Comparison of ENCODE assay signal across 21 mouse cellular contexts in genomic region chr14:34298871-34299700, GRCm38 (mm10). TPM values are rescaled to one million over a fixed set of nuclear protein-coding genes. Genes with fewer than 3 reads are reported as not detected.
DNase-seq lines count a peak whose midpoint lies in the region; ATAC-seq and TF ChIP-seq lines count a peak whose summit lies in the region.
"Had no signal": no experiment of that assay in that cellular context is flagged by ENCODE, and none has a peak within 500 bp of the region (broad histone marks: within the 10 kb centered on the region; RNA-seq: fewer than 3 reads in every experiment).

No protein-coding gene starts in this region.

- H3K4me2 ChIP-seq in lung, embryonic 14.5 days, result no peak overlapping the region
- H3K4me2 ChIP-seq in intestine, postnatal 0 days (replicated peaks; ENCODE audit: low read depth), result 0 out of 2 replicates have a peak overlapping the region, but pooled peaks have one; percentile 6
- peak overlapping the region; percentile 77 for H3K4me2 ChIP-seq in myocyte (ENCODE audit: low read depth)
- H3K4me2 ChIP-seq in midbrain, postnatal 0 days (ENCODE audit: low read depth, low read length, poor library complexity, severe bottlenecking), result no peak overlapping the region
- H3K4me2 ChIP-seq: heart, embryonic 11.5 days had no signal

- no peak overlapping the region for H3K9ac ChIP-seq in lung, embryonic 14.5 days
- no peak overlapping the region for H3K9ac ChIP-seq in intestine, postnatal 0 days (ENCODE audit: low read depth, low read length)
- H3K9ac ChIP-seq in midbrain, postnatal 0 days (replicated peaks; ENCODE audit: low read length, poor library complexity, severe bottlenecking), result no peak overlapping the region

- H3K9me3 ChIP-seq in lung, embryonic 14.5 days (ENCODE audit: low read depth, low read length), result no peaks in the 10 kb centered on the region
- no peaks in the 10 kb centered on the region for H3K9me3 ChIP-seq in intestine, postnatal 0 days (ENCODE audit: control insufficient read depth)
- no peaks in the 10 kb centered on the region for H3K9me3 ChIP-seq in midbrain, postnatal 0 days (ENCODE audit: low read length)
- H3K9me3 ChIP-seq: midbrain, embryonic 10.5 days had no signal

- H3K36me3 ChIP-seq in lung, embryonic 14.5 days (ENCODE audit: insufficient read depth), result no peaks in the 10 kb centered on the region
- H3K36me3 ChIP-seq in intestine, postnatal 0 days (ENCODE audit: control insufficient read depth, insufficient read depth), result no peaks in the 10 kb centered on the region
- no peaks in the 10 kb centered on the region for H3K36me3 ChIP-seq in myocyte (ENCODE audit: control insufficient read depth, insufficient read depth)
- no peaks in the 10 kb centered on the region for H3K36me3 ChIP-seq in midbrain, postnatal 0 days (ENCODE audit: insufficient read depth, low read length)
- H3K36me3 ChIP-seq: midbrain, embryonic 10.5 days had no signal

- H3K4me1 ChIP-seq in lung, embryonic 14.5 days (ENCODE audit: insufficient read depth), result no peaks in the 10 kb centered on the region
- 0 out of 2 replicates have a peak, but pooled peaks cover 5% of the 10 kb centered on the region for H3K4me1 ChIP-seq in intestine, postnatal 0 days (replicated peaks; ENCODE audit: control insufficient read depth, insufficient read depth, low read length)
- no peaks in the 10 kb centered on the region for H3K4me1 ChIP-seq in midbrain, postnatal 0 days (ENCODE audit: insufficient read depth, low read length)

- no peaks in the 10 kb centered on the region for H3K79me2 ChIP-seq in myocyte (ENCODE audit: control insufficient read depth, insufficient read depth)

- no peak overlapping the region for H3ac ChIP-seq in myocyte (ENCODE audit: control insufficient read depth, insufficient read length)

- 43% methylated on average over 11 of the region's 11 CpGs for WGBS in lung, embryonic 14.5 days
- WGBS in intestine, postnatal 0 days, result 33% methylated on average over 11 of the region's 11 CpGs
- 78% methylated on average over 11 of the region's 11 CpGs for WGBS in midbrain, postnatal 0 days

- DNase-seq in frontal cortex, postnatal 25 days (ENCODE audit: low spot score in 2 of 2), result no peak
- DNase-seq in lung, embryonic 14.5 days, result peak; percentile 29
- no peak for DNase-seq in lung, postnatal 4 days
- no peak for DNase-seq in midbrain, postnatal 0 days (ENCODE audit: low spot score)
- DNase-seq in urinary bladder, adult 18-20 months (ENCODE audit: low spot score in 2 of 2), result no peak
- DNase-seq: cerebellum, adult 8-10 months; gastrocnemius, postnatal 25 days; lung, postnatal 10 days; thymus, postnatal 25 days had no signal

- no peak overlapping the region for H3K27ac ChIP-seq in lung, embryonic 14.5 days (ENCODE audit: low read depth)
- no peak overlapping the region for H3K27ac ChIP-seq in intestine, postnatal 0 days (ENCODE audit: low read depth, low read length)
- no peak overlapping the region for H3K27ac ChIP-seq in midbrain, postnatal 0 days (ENCODE audit: low read depth, low read length)
- H3K27ac ChIP-seq: layer of hippocampus, adult 2 months; midbrain, embryonic 10.5 days had no signal

- no peak overlapping the region for H3K4me3 ChIP-seq in lung, embryonic 14.5 days (ENCODE audit: low read depth, low read length)
- H3K4me3 ChIP-seq in intestine, postnatal 0 days (ENCODE audit: low read depth, low read length), result no peak overlapping the region
- no peak overlapping the region for H3K4me3 ChIP-seq in myocyte
- H3K4me3 ChIP-seq in midbrain, postnatal 0 days (ENCODE audit: low read depth, low read length), result no peak overlapping the region
- H3K4me3 ChIP-seq: layer of hippocampus, adult 2 months; midbrain, embryonic 10.5 days had no signal

- peak; percentile 41; the same call in 1 of the 2 replicates for ATAC-seq in frontal cortex, adult (ENCODE audit: low TSS enrichment)
- no peak for ATAC-seq in lung, embryonic 14.5 days (ENCODE audit: insufficient read depth)
- no peak for ATAC-seq in intestine, postnatal 0 days
- no peak for ATAC-seq in midbrain, postnatal 0 days (ENCODE audit: low FRiP score)
- ATAC-seq: forebrain, embryonic 16.5 days; inflammation-experienced regulatory T-cells, adult 6 months had no signal

- TF ChIP-seq POLR2A in myocyte (IDR thresholded peaks at IDR 0.05; ENCODE audit: insufficient read length, low read depth), result no peak

- TF ChIP-seq CTCF in lung, embryonic 14.5 days (IDR thresholded peaks at IDR 0.05; ENCODE audit: low read depth), result no peak
- no peak for TF ChIP-seq CTCF in intestine, postnatal 0 days (IDR thresholded peaks at IDR 0.05; ENCODE audit: low read depth)
- no peak for TF ChIP-seq CTCF in midbrain, postnatal 0 days (IDR thresholded peaks at IDR 0.05)

- H3K27me3 ChIP-seq in lung, embryonic 14.5 days (ENCODE audit: insufficient read depth, low read length), result no peaks in the 10 kb centered on the region
- H3K27me3 ChIP-seq in intestine, postnatal 0 days (replicated peaks; ENCODE audit: control insufficient read depth, insufficient read depth, low read length), result no peaks in the 10 kb centered on the region
- H3K27me3 ChIP-seq in myocyte (ENCODE audit: control insufficient read depth, insufficient read depth, insufficient read length), result no peaks in the 10 kb centered on the region
- no peaks in the 10 kb centered on the region for H3K27me3 ChIP-seq in midbrain, postnatal 0 days (ENCODE audit: insufficient read depth, low read length)

TF ChIP-seq in myocyte, 11 proteins besides CTCF, POLR2A, EP300 and RAD21:
- TF ChIP-seq MYOD1 (IDR thresholded peaks at IDR 0.05; ENCODE audit: control insufficient read depth in 1 of 3, insufficient read length in 2 of 3, low read depth in 2 of 3) (peak in 2 of 3 experiments; percentile 16 to 50), MAX (IDR thresholded peaks at IDR 0.05; ENCODE audit: low read depth) (no peak), TCF12 (IDR thresholded peaks at IDR 0.05; ENCODE audit: insufficient read depth, poor library complexity, severe bottlenecking) (no peak), TCF3 (IDR thresholded peaks at IDR 0.05; ENCODE audit: insufficient read length, low read depth) (no peak), POLR2AphosphoS2 (IDR thresholded peaks at IDR 0.05; ENCODE audit: insufficient read length, low read depth) (no peak), CEBPB (IDR thresholded peaks at IDR 0.05; ENCODE audit: insufficient read depth, poor library complexity, severe bottlenecking) (peak; percentile 60; the same call in 1 of the 2 replicates), MYOG (IDR thresholded peaks at IDR 0.05; ENCODE audit: control insufficient read depth in 1 of 3, insufficient read depth in 1 of 3, insufficient read length in 2 of 3, low read depth in 2 of 3) (no peak), USF1 (IDR thresholded peaks at IDR 0.05; ENCODE audit: low read depth) (no peak), E2F4 (IDR thresholded peaks at IDR 0.05; ENCODE audit: insufficient read depth) (no peak)

RNA-seq across cellular contexts. Expression of gene Shld2, which starts 11.2 kb away (rescaled TPM):
- 9.9 and 10.7 TPM in 2 replicates for polyA plus RNA-seq in lung, embryonic 14.5 days (2014; fragmentation: Nextera tagmentation; extraction: Ambion mirVana)
- 3.1 and 3.9 TPM in 2 replicates for polyA plus RNA-seq in intestine, postnatal 0 days (2015; fragmentation: Nextera tagmentation; extraction: Ambion mirVana)
- 2.6 TPM for polyA plus RNA-seq in myocyte (2012; fragmentation: generic; extraction: Trizol)
- total RNA-seq in midbrain, postnatal 0 days (2014; rRNA removed), result 6.4 and 8.2 TPM in 2 replicates
- 6.9 and 8.5 TPM in 2 replicates for polyA plus RNA-seq in midbrain, postnatal 0 days (2015; fragmentation: Nextera tagmentation; extraction: Ambion mirVana)

RNA-seq across cellular contexts. Expression of gene Glud1, which starts 11.4 kb away (rescaled TPM):
- polyA plus RNA-seq in lung, embryonic 14.5 days (2014; fragmentation: Nextera tagmentation; extraction: Ambion mirVana), result 76.5 and 84.2 TPM in 2 replicates
- polyA plus RNA-seq in intestine, postnatal 0 days (2015; fragmentation: Nextera tagmentation; extraction: Ambion mirVana), result 40.8 TPM in 2 replicates
- 95.8 TPM for polyA plus RNA-seq in myocyte (2012; fragmentation: generic; extraction: Trizol)
- total RNA-seq in midbrain, postnatal 0 days (2014; rRNA removed), result 185 and 192 TPM in 2 replicates
- 114 TPM in 2 replicates for polyA plus RNA-seq in midbrain, postnatal 0 days (2015; fragmentation: Nextera tagmentation; extraction: Ambion mirVana)

RNA-seq across cellular contexts. Expression of gene Fam25c, which starts 56.1 kb away (rescaled TPM):
- polyA plus RNA-seq in lung, embryonic 14.5 days (2014; fragmentation: Nextera tagmentation; extraction: Ambion mirVana), result not detected in 2 replicates
- not detected in 2 replicates for polyA plus RNA-seq in intestine, postnatal 0 days (2015; fragmentation: Nextera tagmentation; extraction: Ambion mirVana)
- not detected for polyA plus RNA-seq in myocyte (2012; fragmentation: generic; extraction: Trizol)
- total RNA-seq in midbrain, postnatal 0 days (2014; rRNA removed), result not detected in 2 replicates
- not detected in 2 replicates for polyA plus RNA-seq in midbrain, postnatal 0 days (2015; fragmentation: Nextera tagmentation; extraction: Ambion mirVana)
- total RNA-seq: layer of hippocampus, adult 2 months; left cerebral cortex, adult 18-20 months had no signal
- polyA plus RNA-seq: forebrain, embryonic 16.5 days; heart, embryonic 11.5 days; hindbrain, embryonic 11.5 days; inflammation-experienced regulatory T-cells, adult 6 months; limb, embryonic 11.5 days; midbrain, embryonic 10.5 days; spleen, adult 2 months had no signal

Comparison
In these comparisons a context has a peak if more than half of its experiments do, and no peak if none do; other contexts are left out.
1. H3K4me2 ChIP-seq: peak in intestine, postnatal 0 days (single experiment) and myocyte (single experiment); none in lung, embryonic 14.5 days (single experiment) and midbrain, postnatal 0 days (single experiment).